Mouse (Mus musculus) midbrain, embryonic 10.5 days (tissue): ENCODE measurements around the gene Eif4a2. TPM values are rescaled to one million over a fixed set of nuclear protein-coding genes. Genes with fewer than 3 reads are reported as not detected.

ENCODE experiments used
- DNase-seq: peaks from one replicate; pipeline ENCODE4 v3.0.0-alpha.2; 2017; ENCODE audit warnings: low spot score
- H3K27ac ChIP-seq: fragments of 300-500 bp; sonication (generic); replicated peaks from 2 replicates; pipeline ENCODE4 v1.5.1; 2016; ENCODE audit warnings: mild to moderate bottlenecking
- H3K27me3 ChIP-seq: fragments of 300-500 bp; sonication (generic); 2 replicates; pipeline ENCODE4 v1.6.1; 2016; ENCODE audit warnings: low read depth, mild to moderate bottlenecking; ENCODE audit not compliant: poor library complexity, severe bottlenecking
- H3K36me3 ChIP-seq: fragments of 300-500 bp; sonication (generic); 2 replicates; pipeline ENCODE4 v1.6.1; 2016; ENCODE audit warnings: mild to moderate bottlenecking, moderate library complexity
- H3K4me1 ChIP-seq: fragments of 300-500 bp; sonication (generic); 2 replicates; pipeline ENCODE4 v1.6.1; 2016
- H3K4me3 ChIP-seq: fragments of 300-500 bp; sonication (generic); 2 replicates; pipeline ENCODE4 v1.5.1; 2016; ENCODE audit warnings: mild to moderate bottlenecking, moderate library complexity
- H3K9me3 ChIP-seq: fragments of 300-500 bp; sonication (generic); replicated peaks from 2 replicates; pipeline ENCODE4 v1.6.1; 2016; ENCODE audit warnings: mild to moderate bottlenecking
- WGBS: fragments of 180-500 bp; shearing (Covaris S2); methylation state at CpG from one replicate; pipeline ENCODE4 v1.1.7; 2016; 5-methylcytosine and 5-hydroxymethylcytosine counted together
- microRNA-seq: library from miRNA; unstranded; fragments of <30 nt; microRNA quantifications from one replicate; pipeline ENCODE4, GENCODE M21; 2017
- polyA plus RNA-seq: library from polyadenylated mRNA; unstranded; fragments of >200 nt; fragmentation: Nextera tagmentation; extraction: Ambion mirVana; gene quantifications from 2 replicates; pipeline ENCODE4 v1.2.1, GENCODE M21; 2016

Gene Eif4a2
- polyA plus RNA-seq, 1 experiment from 2014 or later, result 155 TPM

GRCm38 (mm10) chr16:23158292-23158691 lies 51.0 kb downstream of the Eif4a2 start:
- H3K9me3 ChIP-seq, result no peaks in the 10 kb centered on the region
- WGBS, result 85% methylated on average over 7 of the region's 7 CpGs
- no peak overlapping the region for H3K4me3 ChIP-seq
- DNase-seq, result no peak
- no peaks in the 10 kb centered on the region for H3K27me3 ChIP-seq
- no peak overlapping the region for H3K27ac ChIP-seq
- H3K36me3 ChIP-seq, result no peaks in the 10 kb centered on the region
- peaks cover 3% of the 10 kb centered on the region; the same call in 1 of the 2 replicates for H3K4me1 ChIP-seq

GRCm38 (mm10) chr16:23158957-23159356 lies 51.7 kb downstream of the Eif4a2 start:
- Histone ChIP-seq H3K9me3 (no peaks in the 10 kb centered on the region), H3K4me3 (no peak overlapping the region), H3K27ac (no peak overlapping the region), H3K36me3 (no peaks in the 10 kb centered on the region), H3K27me3 (no peaks in the 10 kb centered on the region), H3K4me1 (peaks cover 3% of the 10 kb centered on the region; the same call in 1 of the 2 replicates)
- 72% methylated on average over 2 of the region's 2 CpGs for WGBS
- DNase-seq, result no peak

GRCm38 (mm10) chr16:23159749-23160148 lies 52.5 kb downstream of the Eif4a2 start:
- Histone ChIP-seq H3K4me1 (peaks cover 3% of the 10 kb centered on the region; the same call in 1 of the 2 replicates), H3K9me3 (no peaks in the 10 kb centered on the region), H3K36me3 (no peaks in the 10 kb centered on the region), H3K27ac (no peak overlapping the region), H3K27me3 (no peaks in the 10 kb centered on the region), H3K4me3 (no peak overlapping the region)
- no peak for DNase-seq
- WGBS, result 72% methylated on average over 2 of the region's 2 CpGs

GRCm38 (mm10) chr16:23162116-23162515 lies 54.9 kb downstream of the Eif4a2 start:
- H3K4me1 ChIP-seq, result peaks cover 3% of the 10 kb centered on the region; the same call in 1 of the 2 replicates
- no peak overlapping the region for H3K27ac ChIP-seq
- H3K36me3 ChIP-seq, result no peaks in the 10 kb centered on the region
- no peak overlapping the region for H3K4me3 ChIP-seq
- no peak for DNase-seq
- whole genome bisulfite sequencing, result 86% methylated on average over 3 of the region's 3 CpGs
- H3K27me3 ChIP-seq, result no peaks in the 10 kb centered on the region
- no peaks in the 10 kb centered on the region for H3K9me3 ChIP-seq

Small RNA genes lying within 50 kb of the gene (microRNA-seq; reads per million reads assigned to microRNA genes)
- not detected for gene Gm49346

Other genes starting within 250 kb of the Eif4a2 start
- 34.8 and 39.1 TPM in 2 replicates for gene Tbccd1, start 249.8 kb upstream of the Eif4a2 start, polyA plus RNA-seq
- gene Dnajb11, start 249.6 kb upstream of the Eif4a2 start, polyA plus RNA-seq, result 86.7 and 100 TPM in 2 replicates
- not detected in 2 replicates for gene Ahsg, start 216.2 kb upstream of the Eif4a2 start, polyA plus RNA-seq
- not detected in 2 replicates for gene Fetub, start 189.1 kb upstream of the Eif4a2 start, polyA plus RNA-seq
- gene Hrg, start 156.4 kb upstream of the Eif4a2 start, polyA plus RNA-seq, result 0.09 and 0.12 TPM in 2 replicates
- gene Kng2, start 78.0 kb upstream of the Eif4a2 start, polyA plus RNA-seq, result not detected in 2 replicates
- gene Kng1, start 49.6 kb upstream of the Eif4a2 start, polyA plus RNA-seq, result not detected in 2 replicates
- 238 and 272 TPM in 2 replicates for gene Rfc4, start 20.3 kb downstream of the Eif4a2 start, polyA plus RNA-seq
- not detected in 2 replicates for gene Adipoq, start 39.1 kb downstream of the Eif4a2 start, polyA plus RNA-seq
- 17.5 and 23.4 TPM in 2 replicates for gene St6gal1, start 117.3 kb downstream of the Eif4a2 start, polyA plus RNA-seq